ENCODE assay signal across 36 mouse cellular contexts in genomic region chr2:177318996-177319395, GRCm38 (mm10). TPM values are rescaled to one million over a fixed set of nuclear protein-coding genes. Genes with fewer than 3 reads are reported as not detected.
"Had no signal": no experiment of that assay in that cellular context is flagged by ENCODE, and none has a peak within 500 bp of the region (broad histone marks: within the 10 kb centered on the region; RNA-seq: fewer than 3 reads in every experiment).

No protein-coding gene starts in this region.

- H3K9me3 ChIP-seq: limb, embryonic 15.5 days had no signal

- H3K27me3 ChIP-seq: hindbrain, embryonic 13.5 days; hindbrain, embryonic 15.5 days; kidney, embryonic 15.5 days; limb, embryonic 13.5 days; limb, embryonic 15.5 days; liver, embryonic 12.5 days had no signal

- DNase-seq: gastrocnemius, adult 2 months; gastrocnemius, postnatal 10 days; gastrocnemius, postnatal 36 days; heart, adult 18-20 months; heart, postnatal 14 days; heart, postnatal 36 days; kidney, adult 11 months; kidney, adult 2 months; kidney, adult 9 months; kidney, postnatal 14 days; kidney, postnatal 36 days; layer of hippocampus, adult 9-11 months; layer of hippocampus, postnatal 36 days; left cerebral cortex, postnatal 4 days; lung, adult 18-20 months had no signal

- H3K4me3 ChIP-seq: gastrocnemius, adult 2 months; hindbrain, embryonic 13.5 days; hindbrain, embryonic 15.5 days; kidney, embryonic 15.5 days; limb, embryonic 13.5 days; limb, embryonic 15.5 days; liver, embryonic 12.5 days had no signal

- H3K27ac ChIP-seq: gastrocnemius, adult 2 months; hindbrain, embryonic 13.5 days; hindbrain, embryonic 15.5 days; hindbrain, postnatal 0 days; kidney, embryonic 15.5 days; kidney, postnatal 0 days; limb, embryonic 13.5 days; limb, embryonic 15.5 days; liver, embryonic 12.5 days; liver, embryonic 14.5 days had no signal

- H3K4me1 ChIP-seq: hindbrain, embryonic 13.5 days; hindbrain, embryonic 15.5 days; kidney, embryonic 15.5 days; limb, embryonic 13.5 days; limb, embryonic 15.5 days; liver, embryonic 12.5 days had no signal

- H3K36me3 ChIP-seq: hindbrain, embryonic 13.5 days; hindbrain, embryonic 15.5 days; kidney, embryonic 15.5 days; limb, embryonic 13.5 days; limb, embryonic 15.5 days; liver, embryonic 12.5 days had no signal

- H3K9ac ChIP-seq: hindbrain, embryonic 13.5 days; hindbrain, embryonic 15.5 days; kidney, embryonic 15.5 days; limb, embryonic 13.5 days; limb, embryonic 15.5 days; liver, embryonic 12.5 days; liver, embryonic 14.5 days had no signal

- ATAC-seq: hindbrain, postnatal 0 days; intestine, embryonic 16.5 days; liver, embryonic 12.5 days had no signal

- H3K4me2 ChIP-seq: heart, embryonic 11.5 days; hindbrain, embryonic 13.5 days; hindbrain, embryonic 15.5 days; kidney, embryonic 15.5 days; limb, embryonic 13.5 days; limb, embryonic 15.5 days; liver, embryonic 12.5 days had no signal

RNA-seq across cellular contexts. Expression of gene Gm14412, which starts 5.1 kb away (rescaled TPM):
- total RNA-seq: hematopoietic stem cell, adult 5-6 weeks had no signal
- polyA plus RNA-seq: hindbrain, embryonic 11.5 days; large intestine, adult 2 months; liver, adult 2 months; liver, embryonic 12.5 days had no signal

RNA-seq across cellular contexts. Expression of gene Gm14409, which starts 52.2 kb away (rescaled TPM):
- total RNA-seq: hematopoietic stem cell, adult 5-6 weeks; hindbrain, postnatal 0 days; liver, adult 2 months had no signal
- polyA plus RNA-seq: gonadal fat pad, adult 2 months; heart, embryonic 11.5 days; heart, embryonic 14.5 days; heart, embryonic 16.5 days; hindbrain, embryonic 11.5 days; hindbrain, embryonic 13.5 days; hindbrain, embryonic 15.5 days; hindbrain, postnatal 0 days; intestine, embryonic 14.5 days; intestine, embryonic 16.5 days; kidney, adult 2 months; kidney, embryonic 15.5 days; kidney, postnatal 0 days; large intestine, adult 2 months; limb, embryonic 11.5 days; limb, embryonic 13.5 days; limb, embryonic 15.5 days; liver, adult 2 months; liver, embryonic 12.5 days; liver, embryonic 14.5 days; liver, embryonic 16.5 days had no signal
